Mouse (Mus musculus): ENCODE results near the gene Serpinb3c. TPM values are rescaled to one million over a fixed set of nuclear protein-coding genes. Genes with fewer than 3 reads are reported as not detected.
"Not testable (repeated sequence)": the region's sequence is repeated elsewhere in the genome, so short reads cannot be mapped to it uniquely, and the experiment has no call there.

The Serpinb3c gene
- not detected for total RNA-seq (2021)
- long read RNA-seq, result 0 reads

DNA sequence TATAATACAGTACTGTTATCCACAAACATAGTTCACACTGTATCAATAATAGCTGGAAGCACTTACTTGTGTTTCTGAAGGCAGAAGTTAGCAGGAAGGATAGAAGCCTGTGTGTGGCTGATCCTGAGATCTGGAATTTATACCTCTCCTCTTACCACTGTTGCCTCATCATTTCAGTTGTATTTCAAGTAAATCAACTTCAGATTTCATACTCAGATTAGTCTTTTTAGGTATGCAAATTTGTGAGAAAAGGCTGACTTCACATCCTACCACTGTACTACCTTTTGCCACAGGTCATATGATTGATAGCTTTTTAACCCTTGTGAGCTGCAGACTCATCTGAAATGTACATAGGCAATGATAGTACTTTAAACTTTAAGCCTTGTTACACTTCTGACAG is at the start of gene Serpinb3c, which contains the start of gene Serpinb3b:
Gene Serpinb3c, minus strand, starts transcription at position 111 of the 400 bp plus-strand sequence.
Gene Serpinb3b, minus strand, starts transcription at position 101 of the 400 bp plus-strand sequence.
- DNase-seq (ENCODE audit: low spot score in 2 of 2), result not testable (repeated sequence)

DNA sequence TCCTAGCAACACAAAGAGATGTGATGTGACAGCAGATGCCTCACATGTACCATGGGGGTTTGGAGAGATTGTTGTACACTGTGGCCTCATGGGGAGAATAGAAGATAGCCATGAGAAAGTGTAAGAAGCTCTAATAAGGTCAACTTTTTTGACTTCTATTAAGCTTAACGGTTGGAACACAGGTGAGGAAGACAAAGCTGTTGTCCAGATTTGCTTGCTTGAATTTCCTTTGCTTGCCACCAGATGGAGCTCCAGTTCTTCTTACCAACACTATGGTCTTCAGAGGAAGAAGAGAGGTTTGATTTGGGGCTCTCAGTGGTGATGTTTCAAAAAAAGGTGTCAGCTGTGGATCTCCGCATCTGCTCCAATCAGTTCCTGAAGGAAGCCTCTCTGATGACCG is 35.0 kb downstream of the Serpinb3c start:
- DNase-seq (ENCODE audit: low spot score in 2 of 2), result peak in 1 of 2 experiments; percentile 41

Other genes with a start within 250 kb of the Serpinb3c start
- not detected for gene Serpinb3a, start 226.1 kb downstream of the Serpinb3c start, total RNA-seq (2021)
- not detected for gene Serpinb3d, start 194.9 kb downstream of the Serpinb3c start, total RNA-seq (2021)
- gene Serpinb3b, start within 50 bp of the Serpinb3c start, total RNA-seq (2021), result not detected
- gene Serpinb11, start 82.8 kb upstream of the Serpinb3c start, total RNA-seq (2021), result not detected
- under 1 TPM in 1 of 2 experiments, not detected in 1; 0.17 TPM for gene Serpinb7, start 121.3 kb upstream of the Serpinb3c start, total RNA-seq (2021)
- not detected for gene Serpinb2, start 233.1 kb upstream of the Serpinb3c start, total RNA-seq (2021)

Data from layer of hippocampus, adult 18-20 months (tissue).